Mouse (Mus musculus) heart, postnatal 0 days (tissue): ENCODE measurements around the gene Tef.

Source experiments
- CTCF ChIP-seq: IDR thresholded peaks from 2 replicates; pipeline ENCODE4 v1.5.1; 2016; ENCODE audit warnings: antibody characterized with exemption, control low read depth, low read depth
- EP300 ChIP-seq: IDR thresholded peaks from 2 replicates; pipeline ENCODE4 v1.6.1; 2016; ENCODE audit warnings: antibody characterized with exemption, low read depth

- no peak for TF ChIP-seq EP300
- TF ChIP-seq CTCF = no peak
Measured at GRCm38 (mm10) chr15:81774505-81775171, 27.6 kb upstream of the Tef start.
